Mouse (Mus musculus) 3134 (cell line): ENCODE results near the gene Msl1.
A peak's percentile ranks its signal among the peaks of the same experiment; 100 is the strongest.

ENCODE experiments used
- DNase-seq: peaks from one replicate; pipeline ENCODE4 v3.0.0-alpha.2; 2011; ENCODE audit warnings: low spot score; ENCODE audit not compliant: insufficient read length; ENCODE audit errors: extremely low read depth

Msl1 gene

GRCm38 (mm10) chr11:98776052-98776764 lies 19.1 kb upstream of the Msl1 start:
- no peak for DNase-seq

GRCm38 (mm10) chr11:98776843-98777590 lies 18.3 kb upstream of the Msl1 start:
- no peak for DNase-seq

- no peak for DNase-seq
These were observed 17.4 kb upstream of the Msl1 start for GRCm38 (mm10) chr11:98777888-98778287.

- no peak for DNase-seq
These were observed 13.3 kb upstream of the Msl1 start for GRCm38 (mm10) chr11:98781851-98782512.

GRCm38 (mm10) chr11:98782651-98783235 lies 12.6 kb upstream of the Msl1 start:
- no peak for DNase-seq

GRCm38 (mm10) chr11:98783236-98783696 lies 12.1 kb upstream of the Msl1 start:
- DNase-seq, result peak; percentile 93

- no peak for DNase-seq
These were observed 11.2 kb upstream of the Msl1 start for GRCm38 (mm10) chr11:98784139-98784538.

- no peak for DNase-seq
These were observed 10.1 kb upstream of the Msl1 start for GRCm38 (mm10) chr11:98785214-98785613.

- DNase-seq, result peak; percentile 67
These were observed 9.5 kb upstream of the Msl1 start for GRCm38 (mm10) chr11:98785772-98786281.

- peak; percentile 88 for DNase-seq
These were observed 8.7 kb upstream of the Msl1 start for GRCm38 (mm10) chr11:98786359-98787214.

GRCm38 (mm10) chr11:98787229-98787628 lies 8.1 kb upstream of the Msl1 start:
- no peak for DNase-seq

- DNase-seq, result no peak
These were observed 7.6 kb upstream of the Msl1 start for GRCm38 (mm10) chr11:98787691-98788090.

- no peak for DNase-seq
These were observed 7.2 kb upstream of the Msl1 start for GRCm38 (mm10) chr11:98788139-98788538.

GRCm38 (mm10) chr11:98788550-98789218 lies 6.6 kb upstream of the Msl1 start:
- DNase-seq, result peak; percentile 86

- no peak for DNase-seq
These were observed 6.0 kb upstream of the Msl1 start for GRCm38 (mm10) chr11:98789219-98789807.

GRCm38 (mm10) chr11:98789824-98790223 lies 5.5 kb upstream of the Msl1 start:
- DNase-seq, result no peak

- DNase-seq, result no peak
These were observed 4.6 kb upstream of the Msl1 start for GRCm38 (mm10) chr11:98790631-98791205.

- no peak for DNase-seq
These were observed 3.9 kb upstream of the Msl1 start for GRCm38 (mm10) chr11:98791448-98791847.

GRCm38 (mm10) chr11:98792081-98792480 lies 3.2 kb upstream of the Msl1 start:
- no peak for DNase-seq
